Mouse (Mus musculus) layer of hippocampus, adult 2 months (tissue): ENCODE measurements around the gene Enkur. TPM values are rescaled to one million over a fixed set of nuclear protein-coding genes. Genes with fewer than 3 reads are reported as not detected.

Experiments
- DNase-seq, 2 experiments: peaks; one replicate each; pipeline ENCODE4 v3.0.0; 2022; ENCODE audit warnings: low spot score in 2 of 2
- H3K27ac ChIP-seq: fragments of 200-600 bp; 2 replicates; pipeline ENCODE4 v1.8.1; 2022
- H3K4me3 ChIP-seq: fragments of 200-600 bp; 2 replicates; pipeline ENCODE4 v1.8.1; 2022; ENCODE audit warnings: mild to moderate bottlenecking
- CTCF ChIP-seq: fragments of 200-600 bp; conservative IDR thresholded peaks from 2 replicates; pipeline ENCODE4 v1.8.1; 2022; ENCODE audit warnings: antibody characterized with exemption, mild to moderate bottlenecking, moderate library complexity
- total RNA-seq, 2 experiments: library from RNA; stranded (reverse); gene quantifications; 2 replicates each; pipeline ENCODE4 v1.2.3; 2021

The Enkur gene
- total RNA-seq, 2 experiments from 2014 or later: 2.5 TPM

GRCm38 (mm10) chr2:21222453-21223384 lies 17.6 kb upstream of the Enkur start:
- Histone ChIP-seq H3K27ac (no peak overlapping the region), H3K4me3 (no peak overlapping the region)
- TF ChIP-seq CTCF: no peak
- no peak for DNase-seq

GRCm38 (mm10) chr2:21215284-21215683 lies 10.1 kb upstream of the Enkur start:
- no peak overlapping the region for H3K27ac ChIP-seq
- TF ChIP-seq CTCF: no peak
- no peak for DNase-seq
- H3K4me3 ChIP-seq: no peak overlapping the region

DNA sequence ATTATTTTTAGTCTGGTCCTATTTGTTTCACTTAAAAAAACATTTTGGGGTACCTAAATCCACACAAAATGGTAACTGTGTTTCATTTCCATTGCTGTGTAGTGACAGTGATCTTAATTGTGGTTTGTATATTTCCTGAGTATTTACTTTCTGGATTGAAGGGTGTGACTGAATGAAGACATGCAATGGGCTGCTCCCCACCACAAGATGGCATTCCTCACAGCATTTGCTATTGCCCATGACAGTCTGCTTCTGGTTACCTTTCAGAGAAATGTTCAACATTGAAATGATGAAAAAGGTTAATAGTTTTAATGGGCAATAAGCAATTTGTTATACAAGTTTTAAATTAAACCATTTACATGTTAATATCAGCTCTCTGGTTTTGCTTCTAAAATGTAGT lies 9.2 kb upstream of the Enkur start:
- H3K27ac ChIP-seq: no peak overlapping the region
- DNase-seq: no peak
- TF ChIP-seq CTCF: peak; percentile 84
- no peak overlapping the region for H3K4me3 ChIP-seq

GRCm38 (mm10) chr2:21211361-21211760 lies 6.2 kb upstream of the Enkur start:
- no peak for DNase-seq
- H3K27ac ChIP-seq: no peak overlapping the region
- no peak for TF ChIP-seq CTCF

DNA sequence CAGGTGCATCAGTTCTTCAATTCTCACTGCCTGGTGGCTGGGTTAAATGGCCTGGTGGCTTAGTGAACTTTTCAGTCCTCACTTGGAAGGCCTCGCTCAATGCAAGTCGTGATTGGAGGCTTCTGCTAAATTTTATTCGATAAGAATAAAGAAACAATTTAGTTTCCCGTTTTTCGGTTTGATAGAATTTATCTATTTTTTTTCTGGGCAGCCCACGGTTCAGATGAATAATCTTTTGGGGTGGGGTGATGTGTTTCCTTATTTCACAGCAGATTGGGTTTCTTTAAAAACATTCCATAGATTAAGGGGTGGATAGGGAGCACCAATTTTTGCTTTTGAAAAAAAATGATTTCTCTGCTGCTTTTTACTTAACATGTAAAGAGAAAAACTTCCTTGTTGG lies 1.1 kb upstream of the Enkur start:
- Histone ChIP-seq H3K4me3 (peak overlapping the region; percentile 59), H3K27ac (peak overlapping the region; percentile 94)
- TF ChIP-seq CTCF: no peak
- DNase-seq: no peak

More at GRCm38 (mm10) chr2:21211361-21211760, 6.2 kb upstream of the Enkur start:
- H3K4me3 ChIP-seq: no peak overlapping the region

DNA sequence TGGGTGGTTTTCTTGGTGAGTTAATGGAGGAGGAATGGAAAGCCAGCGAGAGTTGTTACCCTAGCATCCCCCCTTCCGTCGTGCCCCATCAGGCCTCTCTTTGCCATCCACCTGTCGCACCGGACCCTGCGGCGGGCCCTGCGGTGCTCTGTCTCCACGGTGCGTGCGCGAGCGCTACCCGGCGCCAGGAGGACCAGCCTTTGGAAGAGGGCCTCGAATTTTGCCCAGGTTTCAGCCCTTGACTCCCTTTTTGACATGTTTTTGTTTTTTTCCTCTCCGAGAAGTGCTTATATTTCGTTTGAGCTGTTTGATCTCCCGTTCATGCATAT lies 630 bp upstream of the Enkur start:
- Histone ChIP-seq H3K27ac (peak overlapping the region; percentile 94), H3K4me3 (peak overlapping the region; percentile 59)
- peak; percentile 42; the same call in 1 of the 2 replicates for TF ChIP-seq CTCF
- DNase-seq: no peak

DNA sequence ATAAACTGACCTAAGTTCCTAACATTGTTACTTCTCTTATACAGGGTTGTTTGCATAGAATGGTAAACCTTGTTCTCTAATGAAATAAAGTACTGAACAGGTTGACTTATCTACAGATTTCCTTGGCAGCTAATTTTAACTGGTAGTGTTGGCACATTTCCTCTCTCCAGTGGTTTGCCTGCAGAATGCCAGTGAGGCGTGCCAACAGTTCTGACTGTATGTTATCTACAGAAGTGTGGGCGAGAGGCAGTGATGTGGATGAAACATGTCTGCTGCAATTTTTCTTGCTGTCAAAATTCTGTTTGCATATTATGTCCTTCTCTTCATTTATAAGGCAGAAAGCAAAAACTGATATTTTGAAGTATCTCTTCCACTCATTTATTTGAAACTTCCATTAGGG lies 2.4 kb downstream of the Enkur start:
- no peak for DNase-seq

GRCm38 (mm10) chr2:21199051-21199450 lies 6.1 kb downstream of the Enkur start:
- DNase-seq: no peak
- no peak for TF ChIP-seq CTCF
- no peak overlapping the region for H3K27ac ChIP-seq
- H3K4me3 ChIP-seq: no peak overlapping the region

More for the DNA sequence above, 2.4 kb downstream of the Enkur start:
- H3K4me3 ChIP-seq: no peak overlapping the region
- no peak overlapping the region for H3K27ac ChIP-seq
- TF ChIP-seq CTCF: no peak

- TF ChIP-seq CTCF: no peak
Observed at GRCm38 (mm10) chr2:21195233-21195632, 9.9 kb downstream of the Enkur start.

DNA sequence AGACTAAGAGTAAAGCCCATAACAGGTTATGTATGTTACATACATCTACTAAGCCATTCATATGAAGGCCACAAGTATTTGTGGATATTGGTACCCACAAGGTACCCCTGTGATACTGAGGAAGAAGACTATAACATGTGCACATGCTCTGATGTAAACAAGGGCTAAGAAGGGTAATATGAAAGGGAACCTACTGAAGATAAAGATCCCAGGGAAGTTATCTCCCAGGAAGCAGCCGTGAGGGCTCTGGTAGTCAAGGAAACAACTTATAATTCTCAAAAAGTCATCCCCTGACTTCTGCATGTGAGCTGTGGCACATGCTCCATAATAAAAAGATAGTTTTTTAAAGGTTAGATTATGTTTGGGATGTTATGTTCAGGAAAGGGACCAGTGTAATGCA lies 13.9 kb downstream of the Enkur start:
- no peak overlapping the region for H3K4me3 ChIP-seq
- no peak for TF ChIP-seq CTCF
- no peak for DNase-seq
- no peak overlapping the region for H3K27ac ChIP-seq

More at GRCm38 (mm10) chr2:21195233-21195632, 9.9 kb downstream of the Enkur start:
- Histone ChIP-seq H3K27ac (no peak overlapping the region), H3K4me3 (no peak overlapping the region)
- DNase-seq: no peak

DNA sequence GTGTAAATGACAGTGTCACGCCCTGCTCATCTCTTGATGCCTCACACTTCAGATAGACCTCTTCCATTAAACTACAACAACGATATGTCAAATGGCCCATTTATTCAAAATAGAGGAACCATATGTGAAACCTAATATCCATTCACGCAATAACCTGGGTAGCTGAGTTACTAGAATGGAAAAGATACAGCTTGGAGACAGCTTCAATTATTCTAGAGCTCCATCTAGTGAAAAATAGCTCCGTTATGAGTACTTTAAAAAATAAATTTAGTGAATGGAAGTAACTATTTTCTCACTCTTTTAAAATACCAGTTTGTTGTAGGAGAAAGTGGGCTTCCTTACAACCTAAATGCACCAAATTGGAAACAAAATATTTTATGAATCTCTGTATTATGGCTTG lies 16.6 kb downstream of the Enkur start:
- peak; percentile 78 for TF ChIP-seq CTCF
- no peak for DNase-seq
- H3K4me3 ChIP-seq: no peak overlapping the region
- H3K27ac ChIP-seq: no peak overlapping the region

DNA sequence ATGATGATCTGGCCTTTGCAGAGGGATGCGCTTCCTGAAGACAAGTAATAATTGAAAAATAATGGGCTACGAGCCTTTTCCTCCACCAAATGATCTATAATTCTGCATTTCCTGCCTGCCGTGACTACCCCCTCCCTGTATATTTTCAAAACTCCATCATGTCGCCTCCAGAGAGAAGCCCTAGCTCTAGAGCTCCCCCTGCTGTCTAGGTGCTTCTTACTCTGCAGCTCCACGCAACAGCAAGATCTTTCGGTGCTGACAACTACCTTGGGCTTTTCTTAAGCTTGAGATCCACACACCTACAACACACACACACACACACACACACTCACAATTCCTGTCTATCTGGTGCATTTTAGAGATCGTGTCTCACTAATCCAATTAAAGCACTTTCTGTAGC lies 17.6 kb downstream of the Enkur start:
- no peak overlapping the region for H3K27ac ChIP-seq
- peak; percentile 63 to 87 for DNase-seq

DNA sequence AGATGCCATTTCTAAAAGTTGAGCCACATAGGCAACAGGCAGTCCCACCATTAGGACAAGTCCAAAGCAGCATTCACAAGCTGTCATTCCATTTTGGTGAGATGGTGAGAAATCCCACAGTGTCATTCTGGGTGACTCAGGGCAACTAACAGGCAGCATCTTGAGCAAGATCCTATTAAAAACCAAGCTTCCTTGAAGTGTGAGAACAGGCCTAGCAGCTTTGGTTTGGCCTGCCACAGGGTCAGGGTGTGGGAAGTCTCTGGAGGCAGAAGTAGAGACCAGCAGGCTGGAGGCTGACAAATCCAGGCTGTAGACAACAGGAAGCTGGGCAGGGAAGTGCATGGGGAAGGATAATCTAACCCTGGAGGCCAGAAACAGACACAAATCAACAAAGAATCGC lies 22.4 kb downstream of the Enkur start:
- TF ChIP-seq CTCF: no peak

More for the DNA sequence above, 17.6 kb downstream of the Enkur start:
- H3K4me3 ChIP-seq: no peak overlapping the region
- peak; percentile 85 for TF ChIP-seq CTCF

DNA sequence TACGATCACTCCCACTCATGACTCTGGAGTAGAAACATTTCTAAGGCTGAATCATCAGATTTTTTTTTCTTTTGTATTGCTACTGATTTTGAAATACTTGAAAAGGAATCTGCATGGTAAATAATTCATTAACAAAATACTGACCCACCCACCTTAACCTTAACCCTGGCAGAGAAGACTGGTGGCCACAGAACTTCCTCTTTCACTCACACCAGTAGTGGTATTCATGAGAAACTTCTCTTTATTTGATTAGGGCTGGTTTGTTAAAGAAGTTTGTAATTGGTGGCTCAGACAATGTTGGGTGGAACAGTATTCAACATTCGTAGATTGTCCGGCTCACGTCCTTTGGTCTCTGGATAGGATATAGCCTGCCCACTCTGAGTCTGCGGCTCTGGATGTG lies 26.0 kb downstream of the Enkur start:
- H3K4me3 ChIP-seq: no peak overlapping the region
- TF ChIP-seq CTCF: no peak
- H3K27ac ChIP-seq: no peak overlapping the region
- no peak for DNase-seq

More for the DNA sequence above, 22.4 kb downstream of the Enkur start:
- Histone ChIP-seq H3K4me3 (no peak overlapping the region), H3K27ac (no peak overlapping the region)
- no peak for DNase-seq
